Mouse (Mus musculus) ES-E14 (cell line): ENCODE measurements around the gene Ptges.

Source experiments
- CHD2 ChIP-seq: IDR thresholded peaks from 2 replicates; pipeline ENCODE4 v1.6.1; 2014; ENCODE audit warnings: mild to moderate bottlenecking, low read depth, low read length, inconsistent platforms
- HCFC1 ChIP-seq: IDR thresholded peaks from 2 replicates; pipeline ENCODE4 v1.6.1; 2012; ENCODE audit warnings: low read length, inconsistent platforms, borderline replicate concordance; ENCODE audit not compliant: insufficient read depth
- MAFK ChIP-seq: IDR thresholded peaks from 2 replicates; pipeline ENCODE4 v1.6.1; 2014; ENCODE audit warnings: mild to moderate bottlenecking, low read depth, low read length, inconsistent platforms; ENCODE audit not compliant: insufficient read depth
- ZC3H11A ChIP-seq: IDR thresholded peaks from 2 replicates; pipeline ENCODE4 v1.6.1; 2012; ENCODE audit warnings: low read depth, mild to moderate bottlenecking, inconsistent platforms, low read length, borderline replicate concordance
- ZNF384 ChIP-seq: IDR thresholded peaks from 2 replicates; pipeline ENCODE4 v1.6.1; 2012; ENCODE audit warnings: low read depth, low read length, inconsistent platforms

DNA sequence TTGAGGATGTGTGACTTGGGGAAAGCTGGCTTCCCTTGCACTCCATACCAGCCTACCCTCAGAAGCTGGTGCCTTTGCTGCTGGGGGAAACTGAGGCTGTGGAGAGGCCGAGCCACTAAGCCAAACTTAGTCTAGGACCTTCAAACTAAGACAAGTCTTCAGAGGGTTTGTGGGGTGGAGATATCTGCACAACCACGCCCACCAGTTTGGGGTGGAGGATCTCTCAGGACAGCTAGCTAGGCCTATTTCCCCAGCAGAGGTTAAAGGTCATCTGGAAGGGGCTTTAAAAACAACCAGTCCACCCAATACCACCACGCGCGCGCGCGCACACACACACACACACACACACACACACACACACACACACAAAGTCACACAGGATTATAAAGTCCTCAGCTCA is 83.4 kb downstream of the Ptges start:
- TF ChIP-seq CHD2 (no peak), ZNF384 (no peak), HCFC1 (no peak), MAFK (no peak), ZC3H11A (no peak)
